In the genomic region with DNA sequence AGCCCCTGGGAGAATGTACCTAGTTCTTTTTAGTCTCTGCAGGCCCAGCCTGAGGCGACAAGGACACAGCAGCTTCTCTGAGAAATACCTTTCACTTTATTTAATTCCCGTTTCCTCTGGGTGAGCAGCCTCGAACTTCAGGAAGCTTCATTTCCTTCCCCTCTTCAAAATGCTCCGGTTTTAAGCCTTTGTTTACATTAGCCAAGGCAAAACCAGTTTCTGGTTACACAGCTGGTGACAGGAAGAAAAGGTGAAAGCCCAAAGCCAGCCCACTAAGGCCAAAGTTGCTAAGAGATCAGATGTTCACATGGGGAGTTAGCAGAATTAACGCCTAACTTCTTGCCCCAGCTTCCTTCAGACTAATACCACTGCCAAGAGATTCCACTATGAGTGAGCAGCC, we compare ENCODE assay signal across 9 mouse cellular contexts.
A peak's percentile ranks its signal among the peaks of the same experiment; 100 is the strongest.
DNase-seq lines count a peak whose midpoint lies in the region; ATAC-seq lines count a peak whose summit lies in the region.
"Had no signal": no experiment of that assay in that cellular context is flagged by ENCODE, and none has a peak within 500 bp of the region (broad histone marks: within the 10 kb centered on the region; RNA-seq: fewer than 3 reads in every experiment).

No protein-coding gene starts in this region.

- no peaks in the 10 kb centered on the region for H3K9me3 ChIP-seq in heart, embryonic 14.5 days (ENCODE audit: control insufficient read depth, low read length)
- H3K9me3 ChIP-seq in liver, embryonic 12.5 days (replicated peaks) = no peaks in the 10 kb centered on the region
- H3K9me3 ChIP-seq: midbrain, embryonic 12.5 days had no signal

- H3K36me3 ChIP-seq in heart, embryonic 14.5 days (ENCODE audit: control insufficient read depth, insufficient read depth, low read length) = no peaks in the 10 kb centered on the region
- no peaks in the 10 kb centered on the region for H3K36me3 ChIP-seq in liver, embryonic 12.5 days
- H3K36me3 ChIP-seq: midbrain, embryonic 12.5 days had no signal

- 10% methylated on average over 5 of the region's 5 CpGs for WGBS in heart, embryonic 14.5 days
- 11% methylated on average over 5 of the region's 5 CpGs for WGBS in liver, embryonic 12.5 days (ENCODE audit: insufficient replicate concordance)

- peak; percentile 22 for DNase-seq in urinary bladder, postnatal 14 days (ENCODE audit: low spot score)
- no peak for DNase-seq in urinary bladder, postnatal 25 days (ENCODE audit: low spot score)
- DNase-seq in right cerebral cortex, adult 2 months (ENCODE audit: low spot score in 2 of 2) = no peak
- DNase-seq in left cerebral cortex, postnatal 10 days (ENCODE audit: extremely low spot score in 1 of 2, low spot score in 2 of 2) = no peak
- DNase-seq in cerebellum, postnatal 25 days = no peak
- DNase-seq in cerebellum, adult 9-10 months = no peak

- no peak for ATAC-seq in heart, embryonic 14.5 days (ENCODE audit: insufficient number of reproducible peaks, insufficient read depth, low FRiP score, low read depth)
- ATAC-seq in liver, embryonic 12.5 days = no peak

- H3K4me1 ChIP-seq in heart, embryonic 14.5 days (ENCODE audit: control insufficient read depth in 2 of 2, insufficient read depth in 2 of 2, low read length in 2 of 2) = peaks cover 15 to 21% of the 10 kb centered on the region in 2 experiments
- peaks cover 14% of the 10 kb centered on the region for H3K4me1 ChIP-seq in liver, embryonic 12.5 days
- H3K4me1 ChIP-seq: midbrain, embryonic 12.5 days had no signal

- no peaks in the 10 kb centered on the region for H3K27me3 ChIP-seq in heart, embryonic 14.5 days (ENCODE audit: control insufficient read depth, insufficient read depth, low read length)
- H3K27me3 ChIP-seq in liver, embryonic 12.5 days (replicated peaks) = peaks cover 9% of the 10 kb centered on the region; the same call in 1 of the 2 replicates

- peak overlapping the region; percentile 19; the same call in 1 of the 2 replicates for H3K4me2 ChIP-seq in heart, embryonic 14.5 days (ENCODE audit: low read length)
- peak overlapping the region; percentile 21 for H3K4me2 ChIP-seq in liver, embryonic 12.5 days
- H3K4me2 ChIP-seq: midbrain, embryonic 12.5 days had no signal

- no peak overlapping the region for H3K9ac ChIP-seq in heart, embryonic 14.5 days (ENCODE audit: low read length)
- H3K9ac ChIP-seq in liver, embryonic 12.5 days = 0 out of 2 replicates have a peak overlapping the region, but pooled peaks have one; percentile 7
- H3K9ac ChIP-seq: midbrain, embryonic 12.5 days had no signal

- H3K4me3 ChIP-seq in heart, embryonic 14.5 days (ENCODE audit: control insufficient read depth in 1 of 2, insufficient read depth in 1 of 2, low read depth in 1 of 2, low read length in 2 of 2) = no peak overlapping the region
- H3K4me3 ChIP-seq in liver, embryonic 12.5 days = no peak overlapping the region
- H3K4me3 ChIP-seq: midbrain, embryonic 12.5 days had no signal

- intact Hi-C loops in left cerebral cortex, postnatal 10 days (cut with DNase I) = no loop called here

- H3K27ac ChIP-seq in heart, embryonic 14.5 days (replicated peaks in 1 of 2; ENCODE audit: control insufficient read depth in 1 of 2, insufficient read depth in 1 of 2, low read depth in 2 of 2, low read length in 2 of 2) = peak overlapping the region; percentile 30 to 37; a peak in 3 of 4 replicates
- H3K27ac ChIP-seq in liver, embryonic 12.5 days = peak overlapping the region; percentile 43; the same call in 1 of the 2 replicates
- H3K27ac ChIP-seq: midbrain, embryonic 12.5 days had no signal
